Mouse (Mus musculus): Measurements from ENCODE around the gene Creg2.

Creg2 gene

DNA sequence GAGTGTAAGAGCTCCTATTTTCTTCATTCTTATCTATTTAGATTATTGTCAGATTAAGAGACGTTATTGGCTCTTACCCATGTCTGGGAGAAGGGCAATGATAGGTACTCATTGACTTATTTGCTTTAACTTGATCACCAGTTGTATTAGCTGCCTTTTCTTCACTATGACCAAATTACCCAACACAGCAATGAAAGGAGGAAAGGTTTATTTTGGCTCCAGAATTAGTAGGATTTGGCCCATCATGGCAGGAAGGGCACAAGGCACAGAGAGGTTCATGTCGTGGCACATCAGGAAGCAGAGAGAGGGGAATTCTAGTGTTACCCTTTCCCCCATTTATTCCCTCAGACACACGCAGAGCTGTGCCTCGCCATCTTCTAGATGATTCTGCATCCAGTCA lies 1.8 kb upstream of the Creg2 start:
- no peak for DNase-seq (ENCODE audit: low read depth, low spot score)

- no peak for DNase-seq (ENCODE audit: low read depth, low spot score)
Measured at GRCm38 (mm10) chr1:39650435-39651240, 636 bp downstream of the Creg2 start.

- DNase-seq (ENCODE audit: low read depth, low spot score): no peak
Measured at GRCm38 (mm10) chr1:39649691-39650434, 1.4 kb downstream of the Creg2 start.

DNA sequence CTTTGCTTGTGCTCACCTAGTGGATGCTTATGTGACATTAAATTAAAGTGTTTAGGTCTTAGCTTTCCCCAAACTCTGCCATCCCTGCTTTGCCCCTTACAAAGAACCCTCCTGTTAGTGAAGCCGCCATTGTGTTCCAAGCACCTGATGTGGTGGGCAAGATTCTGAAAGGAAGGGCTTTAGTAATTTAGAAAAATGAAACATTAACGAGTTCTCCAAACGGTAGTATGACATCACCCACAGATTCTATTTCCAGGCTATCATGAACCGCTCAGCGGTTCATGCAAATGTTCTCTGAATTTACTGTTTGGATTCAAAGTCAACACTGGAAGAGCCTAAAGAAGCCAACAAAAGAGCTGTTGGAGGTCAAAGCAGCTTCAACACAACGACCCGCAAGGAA lies 2.7 kb downstream of the Creg2 start:
- DNase-seq (ENCODE audit: low read depth, low spot score): no peak

GRCm38 (mm10) chr1:39645905-39646759 lies 5.1 kb downstream of the Creg2 start:
- DNase-seq (ENCODE audit: low read depth, low spot score): no peak

- no peak for DNase-seq (ENCODE audit: low read depth, low spot score)
Measured at GRCm38 (mm10) chr1:39644333-39644732, 6.9 kb downstream of the Creg2 start.

- no peak for DNase-seq (ENCODE audit: low read depth, low spot score)
Measured at GRCm38 (mm10) chr1:39641667-39642066, 9.6 kb downstream of the Creg2 start.

- DNase-seq (ENCODE audit: low read depth, low spot score): no peak
Measured at GRCm38 (mm10) chr1:39637139-39637538, 14.1 kb downstream of the Creg2 start.

DNA sequence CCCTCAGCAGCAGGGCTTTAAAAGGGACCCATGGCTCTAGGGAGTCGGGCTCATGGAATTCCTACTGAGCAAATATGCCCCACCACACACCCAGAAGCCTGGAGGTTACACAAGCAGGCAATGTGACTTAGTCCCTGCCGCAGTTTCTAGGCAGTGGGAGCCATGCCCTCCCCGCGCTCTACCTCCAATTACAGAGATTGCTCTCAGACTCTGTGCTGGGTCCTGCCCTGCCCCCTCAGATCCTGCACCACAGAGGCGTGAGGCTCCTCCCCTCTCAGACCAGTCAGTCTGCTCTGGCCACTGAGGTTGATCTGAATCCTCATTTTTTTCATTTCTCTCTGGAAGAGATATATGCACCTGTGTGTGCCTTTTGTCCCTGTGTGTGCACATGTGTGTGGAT lies 14.6 kb downstream of the Creg2 start:
- no peak for DNase-seq (ENCODE audit: low read depth, low spot score)

DNA sequence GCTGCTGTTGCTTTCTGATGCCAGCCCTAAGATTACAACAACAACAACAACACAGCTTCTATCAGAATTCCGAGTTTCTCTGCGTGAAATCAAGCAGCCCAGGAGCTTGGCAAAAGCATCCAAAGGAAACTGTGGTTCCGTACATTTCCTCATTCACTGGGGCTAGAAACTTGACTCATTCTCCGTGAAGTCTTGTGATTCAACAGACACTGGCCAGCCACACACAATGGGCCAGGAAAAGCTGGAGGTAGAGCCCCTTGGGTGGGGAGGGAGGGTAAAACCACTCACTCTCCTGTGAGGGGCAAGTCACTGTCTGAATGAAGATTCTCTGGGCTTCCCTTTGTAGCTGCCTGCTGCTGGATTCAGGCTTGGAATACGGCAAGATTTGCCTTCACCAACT lies 15.1 kb downstream of the Creg2 start:
- peak; percentile 11 for DNase-seq (ENCODE audit: low read depth, low spot score)

- DNase-seq (ENCODE audit: low read depth, low spot score): no peak
Measured at GRCm38 (mm10) chr1:39628606-39629005, 22.7 kb downstream of the Creg2 start.

DNA sequence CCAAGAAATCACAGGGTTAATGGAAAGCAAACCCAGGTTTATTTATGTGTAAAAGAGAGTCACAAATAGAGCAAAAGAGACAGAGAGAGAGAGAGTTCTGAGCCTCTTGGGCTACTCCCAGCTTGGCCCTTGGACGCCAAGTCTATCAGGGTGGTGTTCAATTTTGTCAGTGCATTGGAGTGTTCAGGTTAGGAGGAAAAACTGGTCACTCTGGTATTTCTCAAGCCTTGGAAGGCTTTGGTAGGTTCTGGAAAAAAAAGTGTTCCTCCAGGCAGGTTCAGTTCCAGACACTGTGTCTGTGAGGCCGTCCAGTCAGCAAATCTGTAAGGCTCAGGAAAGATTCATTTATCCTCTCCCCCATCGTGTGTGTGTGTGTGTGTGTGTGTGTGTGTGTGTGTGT lies 25.8 kb downstream of the Creg2 start:
- no peak for DNase-seq (ENCODE audit: low read depth, low spot score)

GRCm38 (mm10) chr1:39623729-39624128 lies 27.5 kb downstream of the Creg2 start:
- no peak for DNase-seq (ENCODE audit: low read depth, low spot score)

DNA sequence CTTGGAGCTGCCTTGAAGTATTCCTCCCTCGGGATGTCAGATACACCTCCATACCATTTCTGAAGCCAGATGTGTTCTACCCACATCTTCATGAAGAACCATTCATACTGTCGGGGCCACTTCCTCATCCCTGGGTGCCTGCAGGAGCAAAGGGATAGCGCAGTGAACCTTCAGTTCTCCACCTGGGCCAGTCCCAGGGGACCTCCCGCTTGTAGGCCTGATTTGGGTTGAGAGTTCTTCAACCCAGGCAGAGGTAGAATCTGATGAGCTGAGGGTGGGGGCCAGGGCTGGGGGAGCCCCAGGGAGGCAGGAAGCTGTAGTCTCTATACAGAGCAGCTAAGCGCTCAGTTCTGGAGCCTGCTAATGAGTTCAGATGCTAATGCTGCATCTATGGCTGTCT lies 28.2 kb downstream of the Creg2 start:
- DNase-seq (ENCODE audit: low read depth, low spot score): no peak

DNA sequence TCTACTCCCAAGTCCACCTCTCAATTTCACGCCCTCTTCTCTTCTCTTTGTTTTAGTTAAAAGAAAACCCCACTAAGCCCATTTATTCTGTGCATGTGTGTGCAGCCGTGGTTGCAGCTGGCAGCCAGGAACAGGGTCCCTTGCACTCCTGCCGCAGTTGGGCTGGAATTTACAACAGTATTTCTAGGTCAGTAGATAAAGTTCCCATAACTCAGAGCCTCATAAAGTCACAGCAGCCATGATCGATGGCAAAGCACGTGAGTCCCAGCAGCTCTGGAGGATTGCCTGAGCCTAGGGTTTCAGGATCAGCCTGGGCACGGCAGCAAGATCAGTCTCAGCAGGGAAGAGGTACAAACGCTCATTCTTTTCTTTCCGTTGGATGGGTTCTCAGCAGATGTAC lies 32.8 kb downstream of the Creg2 start:
- DNase-seq (ENCODE audit: low read depth, low spot score): no peak

- no peak for DNase-seq (ENCODE audit: low read depth, low spot score)
Measured at GRCm38 (mm10) chr1:39615526-39615925, 35.7 kb downstream of the Creg2 start.

DNA sequence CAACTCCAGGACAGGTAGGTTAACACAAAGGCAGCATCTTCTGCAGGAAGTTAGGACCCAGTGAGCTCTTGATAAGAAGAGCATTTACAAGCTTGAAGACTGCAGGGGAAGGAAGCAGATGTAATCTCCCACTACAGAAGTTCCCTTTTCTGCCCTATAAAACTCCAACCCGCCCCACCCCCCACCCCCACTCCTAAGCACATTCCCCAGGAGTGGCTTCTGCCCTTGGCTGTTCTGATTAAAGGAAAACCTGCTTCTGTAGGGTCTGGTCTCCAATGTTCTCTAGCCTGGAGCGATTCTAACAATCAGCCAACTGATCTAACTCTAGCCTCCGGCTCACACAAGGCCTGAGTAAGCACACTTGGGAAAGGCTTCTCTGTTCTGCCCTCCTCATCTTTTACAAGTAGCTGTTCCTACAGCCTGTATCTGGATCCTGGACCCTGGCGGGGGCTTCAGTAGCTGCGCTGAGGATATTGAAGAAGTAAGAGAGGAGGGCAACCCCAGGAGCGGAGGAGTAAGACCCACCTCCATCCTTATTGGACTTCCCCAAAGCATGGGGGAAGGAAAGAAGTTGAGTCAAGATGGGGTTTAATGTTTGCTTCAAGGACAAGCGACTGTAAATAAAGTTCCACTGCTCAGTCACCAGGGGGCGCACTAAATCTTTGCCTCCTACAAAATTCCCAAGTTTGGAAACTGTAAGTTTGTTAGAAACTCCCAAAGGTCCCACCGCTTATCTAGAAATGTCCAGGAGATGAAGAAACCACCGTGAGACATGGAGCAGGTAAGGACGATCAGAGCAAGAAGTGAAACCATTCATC lies 36.6 kb downstream of the Creg2 start:
- DNase-seq (ENCODE audit: low read depth, low spot score): peak; percentile 73

- DNase-seq (ENCODE audit: low read depth, low spot score): no peak
Measured at GRCm38 (mm10) chr1:39613061-39613460, 38.2 kb downstream of the Creg2 start.

- no peak for DNase-seq (ENCODE audit: low read depth, low spot score)
Measured at GRCm38 (mm10) chr1:39612491-39612890, 38.8 kb downstream of the Creg2 start.

DNA sequence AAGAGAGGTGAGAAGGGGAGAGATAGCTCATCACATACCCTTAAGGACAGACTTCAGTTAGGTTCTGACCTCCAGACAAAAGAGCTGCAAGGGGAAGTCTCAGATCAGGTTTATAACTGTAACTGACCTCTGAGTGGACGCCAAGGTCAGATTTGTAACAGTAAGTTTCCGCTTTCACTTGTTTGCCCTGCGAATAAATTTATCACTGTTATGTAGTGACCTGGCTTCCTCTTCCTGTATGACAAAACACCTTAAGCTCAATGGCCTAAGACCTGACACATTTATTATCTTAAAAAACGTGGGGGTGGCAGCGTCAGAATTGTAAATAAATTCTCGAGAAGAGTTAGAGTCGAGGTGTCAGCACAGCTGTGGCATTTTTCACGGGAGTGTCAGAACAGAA lies 42.7 kb downstream of the Creg2 start:
- no peak for DNase-seq (ENCODE audit: low read depth, low spot score)

GRCm38 (mm10) chr1:39602477-39602876 lies 48.8 kb downstream of the Creg2 start:
- no peak for DNase-seq (ENCODE audit: low read depth, low spot score)

Measured in 3T3-L1 (cell line).